Mouse (Mus musculus): ENCODE results near the gene Gm3755. TPM values are rescaled to one million over a fixed set of nuclear protein-coding genes. Genes with fewer than 3 reads are reported as not detected.
"Not testable (repeated sequence)": the region's sequence is repeated elsewhere in the genome, so short reads cannot be mapped to it uniquely, and the experiment has no call there.

Gm3755 gene
- polyA plus RNA-seq (2014; fragmentation: Nextera tagmentation; extraction: Ambion mirVana), result not detected in 2 replicates

GRCm38 (mm10) chr14:7450817-7451216, at the start of gene Gm3755:
Gene Gm3755, minus strand, starts transcription at chr14:7450917.
- H3K4me3 ChIP-seq (ENCODE audit: low read length); H3K4me2 ChIP-seq (replicated peaks; ENCODE audit: low read depth, low read length); H3K4me1 ChIP-seq (ENCODE audit: control insufficient read depth, insufficient read depth, low read length); H3K27ac ChIP-seq (ENCODE audit: low read depth, low read length); H3K27me3 ChIP-seq (ENCODE audit: control insufficient read depth, insufficient read depth, low read length); H3K9me3 ChIP-seq (ENCODE audit: control insufficient read depth, low read length); H3K9ac ChIP-seq (ENCODE audit: low read depth, low read length); H3K36me3 ChIP-seq (ENCODE audit: control insufficient read depth, insufficient read depth, low read length); ATAC-seq (ENCODE audit: low FRiP score, low TSS enrichment): not testable (repeated sequence)
- WGBS, result no CpG with 5 or more reads among the region's 2 CpGs

- not testable (repeated sequence) for H3K36me3 ChIP-seq (ENCODE audit: control insufficient read depth, insufficient read depth, low read length); ATAC-seq (ENCODE audit: low FRiP score, low TSS enrichment); H3K27ac ChIP-seq (ENCODE audit: low read depth, low read length); H3K9ac ChIP-seq (ENCODE audit: low read depth, low read length); H3K4me1 ChIP-seq (ENCODE audit: control insufficient read depth, insufficient read depth, low read length); H3K27me3 ChIP-seq (ENCODE audit: control insufficient read depth, insufficient read depth, low read length); H3K9me3 ChIP-seq (ENCODE audit: control insufficient read depth, low read length)
- 0% methylated on average over 11 of the region's 18 CpGs for WGBS
- H3K4me2 ChIP-seq (replicated peaks; ENCODE audit: low read depth, low read length), result peak overlapping the region; percentile 40
- H3K4me3 ChIP-seq (ENCODE audit: low read length), result peak overlapping the region; percentile 24
Measured at GRCm38 (mm10) chr14:7488731-7489130, 38.0 kb upstream of the Gm3755 start.

GRCm38 (mm10) chr14:7483662-7484061, 32.9 kb upstream of the Gm3755 start, which contains the start of gene Gm3752:
Gene Gm3752, minus strand, starts transcription at chr14:7483762.
- not testable (repeated sequence) for H3K9me3 ChIP-seq (ENCODE audit: control insufficient read depth, low read length); H3K36me3 ChIP-seq (ENCODE audit: control insufficient read depth, insufficient read depth, low read length); ATAC-seq (ENCODE audit: low FRiP score, low TSS enrichment); H3K4me3 ChIP-seq (ENCODE audit: low read length); H3K4me2 ChIP-seq (replicated peaks; ENCODE audit: low read depth, low read length); H3K9ac ChIP-seq (ENCODE audit: low read depth, low read length); H3K4me1 ChIP-seq (ENCODE audit: control insufficient read depth, insufficient read depth, low read length); H3K27me3 ChIP-seq (ENCODE audit: control insufficient read depth, insufficient read depth, low read length); H3K27ac ChIP-seq (ENCODE audit: low read depth, low read length)
- 86% methylated on average over 1 of the region's 3 CpGs for WGBS

- not testable (repeated sequence) for H3K27me3 ChIP-seq (ENCODE audit: control insufficient read depth, insufficient read depth, low read length); H3K4me1 ChIP-seq (ENCODE audit: control insufficient read depth, insufficient read depth, low read length); H3K9me3 ChIP-seq (ENCODE audit: control insufficient read depth, low read length); ATAC-seq (ENCODE audit: low FRiP score, low TSS enrichment); H3K27ac ChIP-seq (ENCODE audit: low read depth, low read length); H3K4me2 ChIP-seq (replicated peaks; ENCODE audit: low read depth, low read length); H3K9ac ChIP-seq (ENCODE audit: low read depth, low read length); H3K36me3 ChIP-seq (ENCODE audit: control insufficient read depth, insufficient read depth, low read length); H3K4me3 ChIP-seq (ENCODE audit: low read length)
- WGBS, result 52% methylated on average over 2 of the region's 2 CpGs
Measured at GRCm38 (mm10) chr14:7422496-7422895, 28.2 kb downstream of the Gm3755 start.

Other genes with a start within 250 kb of the Gm3755 start
- gene Gm3727, start 186.2 kb downstream of the Gm3755 start, polyA plus RNA-seq (2014; fragmentation: Nextera tagmentation; extraction: Ambion mirVana), result not detected in 2 replicates
- 1.1 and 1.5 TPM in 2 replicates for gene Gm3739, start 135.9 kb downstream of the Gm3755 start, polyA plus RNA-seq (2014; fragmentation: Nextera tagmentation; extraction: Ambion mirVana)
- not detected in 2 replicates for gene Gm5797, start 118.5 kb downstream of the Gm3755 start, polyA plus RNA-seq (2014; fragmentation: Nextera tagmentation; extraction: Ambion mirVana)
- not detected in 2 replicates for gene Gm8374, start 85.8 kb downstream of the Gm3755 start, polyA plus RNA-seq (2014; fragmentation: Nextera tagmentation; extraction: Ambion mirVana)
- 0.34 and 0.84 TPM in 2 replicates for gene Gm3752, start 32.8 kb upstream of the Gm3755 start, polyA plus RNA-seq (2014; fragmentation: Nextera tagmentation; extraction: Ambion mirVana)
- 0.58 and 0.66 TPM in 2 replicates for gene Gm3558, start 117.6 kb upstream of the Gm3755 start, polyA plus RNA-seq (2014; fragmentation: Nextera tagmentation; extraction: Ambion mirVana)
- gene Gm10338, start 144.7 kb upstream of the Gm3755 start, polyA plus RNA-seq (2014; fragmentation: Nextera tagmentation; extraction: Ambion mirVana), result not detected in 2 replicates
- not detected in 2 replicates for gene Gm10128, start 193.1 kb upstream of the Gm3755 start, polyA plus RNA-seq (2014; fragmentation: Nextera tagmentation; extraction: Ambion mirVana)